Mouse (Mus musculus) embryo, embryonic 9.5 days (tissue): ENCODE results near the gene Lrrc29.

Source experiments
- DNase-seq: peaks from one replicate; pipeline ENCODE4 v3.0.0-alpha.2; 2017; ENCODE audit errors: extremely low spot score

Lrrc29 gene

GRCm38 (mm10) chr8:105326141-105326672 is at the start of gene Lrrc29, which contains the start of gene Tmem208:
TSS of gene Lrrc29 (minus strand) at chr8:105326278.
TSS of gene Tmem208 (plus strand) at chr8:105326354.
- peak; percentile 97 for DNase-seq

- peak; percentile 61 for DNase-seq
These were observed 48.5 kb upstream of the Lrrc29 start for GRCm38 (mm10) chr8:105374513-105374966.

GRCm38 (mm10) chr8:105373032-105373431 is 47.0 kb upstream of the Lrrc29 start, which contains the start of gene Plekhg4:
TSS of gene Plekhg4 (plus strand) at chr8:105373274.
- DNase-seq, result no peak

GRCm38 (mm10) chr8:105372473-105372872 is 46.4 kb upstream of the Lrrc29 start:
- no peak for DNase-seq

- no peak for DNase-seq
These were observed 41.0 kb upstream of the Lrrc29 start for GRCm38 (mm10) chr8:105367107-105367506.

GRCm38 (mm10) chr8:105361751-105362702 is 35.9 kb upstream of the Lrrc29 start:
- no peak for DNase-seq

- peak; percentile 50 for DNase-seq
These were observed 33.6 kb upstream of the Lrrc29 start for GRCm38 (mm10) chr8:105359646-105360045.

- DNase-seq, result no peak
These were observed 33.1 kb upstream of the Lrrc29 start for GRCm38 (mm10) chr8:105359208-105359607.

GRCm38 (mm10) chr8:105356681-105357080 is 30.6 kb upstream of the Lrrc29 start:
- DNase-seq, result no peak

GRCm38 (mm10) chr8:105355179-105356024 is 29.3 kb upstream of the Lrrc29 start:
- peak; percentile 71 for DNase-seq

GRCm38 (mm10) chr8:105354549-105354948 is 28.5 kb upstream of the Lrrc29 start:
- DNase-seq, result no peak

- DNase-seq, result no peak
These were observed 27.6 kb upstream of the Lrrc29 start for GRCm38 (mm10) chr8:105353583-105354135.

GRCm38 (mm10) chr8:105350186-105350585 is 24.1 kb upstream of the Lrrc29 start:
- DNase-seq, result no peak

- DNase-seq, result peak; percentile 69
These were observed 23.2 kb upstream of the Lrrc29 start for GRCm38 (mm10) chr8:105349096-105349771.

GRCm38 (mm10) chr8:105348450-105349095 is 22.5 kb upstream of the Lrrc29 start, which contains the start of gene Slc9a5:
TSS of gene Slc9a5 (plus strand) at chr8:105348843.
- DNase-seq, result peak; percentile 83

- peak; percentile 94 for DNase-seq
These were observed 21.5 kb upstream of the Lrrc29 start, which contains the start of gene Fhod1 for GRCm38 (mm10) chr8:105347428-105348221. TSS of gene Fhod1 (minus strand) at chr8:105347953.

GRCm38 (mm10) chr8:105346611-105347427 is 20.7 kb upstream of the Lrrc29 start:
- DNase-seq, result peak; percentile 74
